Mouse (Mus musculus): ENCODE measurements around the gene Satb1.

DNA sequence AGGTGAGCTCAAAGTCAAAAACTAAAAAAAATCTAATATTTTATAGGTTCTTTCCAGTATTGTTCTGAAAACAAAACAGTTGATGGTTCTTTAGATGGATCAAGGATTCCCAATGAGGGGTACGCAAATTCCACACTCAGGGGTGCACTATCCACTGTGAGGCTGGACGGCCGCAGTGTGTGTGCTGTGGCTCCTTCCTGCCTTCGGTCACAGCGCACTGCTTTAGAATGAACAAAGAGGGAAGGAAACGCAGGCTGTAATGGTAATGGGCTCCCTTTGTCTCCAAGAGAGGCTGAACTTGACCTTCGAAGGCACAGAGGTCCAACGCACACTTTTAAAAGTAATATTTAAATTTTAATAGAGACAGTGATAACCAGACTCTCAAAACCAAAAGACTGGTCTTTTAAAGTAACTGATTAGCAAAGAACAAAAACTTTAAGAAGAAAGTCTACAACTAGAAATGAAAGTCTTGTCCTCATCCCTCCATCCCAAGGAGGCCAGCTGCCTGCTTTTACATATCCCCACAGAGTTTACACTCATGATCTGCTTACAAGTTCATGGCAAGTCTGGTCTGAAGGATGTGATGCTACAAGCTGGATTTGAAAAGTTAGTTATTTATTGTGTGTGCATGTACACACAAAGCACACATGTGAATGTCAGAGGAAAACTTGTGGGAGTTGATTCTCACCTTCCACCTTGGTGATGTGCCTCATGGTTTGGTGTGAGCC is 48.0 kb upstream of the Satb1 start:
- TF ChIP-seq CTCF (IDR thresholded peaks at IDR 0.05; ENCODE audit: borderline replicate concordance, insufficient read depth, low read depth, low read length) (no peak), POLR2A (IDR thresholded peaks at IDR 0.05; ENCODE audit: borderline replicate concordance, insufficient read depth, low read length) (no peak)

Data from cerebellum, adult 2 months (tissue).